Mouse (Mus musculus) cerebellum, adult 9-10 months (tissue): ENCODE measurements at regions not wholly inside any gene's neighbourhood (a gene's known extent, or its start where the extent isn't known, plus 50 kb on each side); places are given as distances from the start of the nearest gene placed in this dataset.
"Not testable (repeated sequence)": the region's sequence is repeated elsewhere in the genome, so short reads cannot be mapped to it uniquely, and the experiment has no call there.

Experiments
- DNase-seq: peaks from one replicate; pipeline ENCODE4 v3.0.0; 2022

- DNase-seq: no peak
Measured at GRCm38 (mm10) chr4:7913191-7913590, 325.6 kb downstream of the Car8 start.

- no peak for DNase-seq
Measured at GRCm38 (mm10) chr4:7912675-7913074, 326.2 kb downstream of the Car8 start.

DNA sequence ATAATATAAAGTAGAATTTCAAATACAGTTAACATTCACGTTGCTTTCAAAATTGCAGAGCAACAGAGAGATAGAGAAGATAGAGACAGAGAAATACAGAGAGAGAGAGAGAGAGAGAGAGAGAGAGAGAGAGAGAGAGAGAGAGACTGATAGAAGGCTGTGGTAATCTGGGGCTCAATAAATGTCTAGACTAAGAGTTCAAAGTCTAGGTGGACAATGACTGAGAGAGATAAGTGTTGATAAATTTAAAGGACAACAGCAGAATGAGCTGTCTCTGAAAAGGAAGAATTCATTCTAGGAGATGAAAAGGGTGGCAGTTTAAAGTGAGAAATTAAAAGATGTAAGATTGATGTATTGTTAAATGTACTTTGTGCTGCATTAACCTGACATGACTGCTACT is 335.7 kb downstream of the Car8 start:
- no peak for DNase-seq

- no peak for DNase-seq
Measured at GRCm38 (mm10) chr4:7894914-7895313, 343.9 kb downstream of the Car8 start.

GRCm38 (mm10) chr4:7891128-7891527 is 347.7 kb downstream of the Car8 start:
- no peak for DNase-seq

GRCm38 (mm10) chr4:7854518-7854917 is 384.3 kb downstream of the Car8 start:
- no peak for DNase-seq

DNA sequence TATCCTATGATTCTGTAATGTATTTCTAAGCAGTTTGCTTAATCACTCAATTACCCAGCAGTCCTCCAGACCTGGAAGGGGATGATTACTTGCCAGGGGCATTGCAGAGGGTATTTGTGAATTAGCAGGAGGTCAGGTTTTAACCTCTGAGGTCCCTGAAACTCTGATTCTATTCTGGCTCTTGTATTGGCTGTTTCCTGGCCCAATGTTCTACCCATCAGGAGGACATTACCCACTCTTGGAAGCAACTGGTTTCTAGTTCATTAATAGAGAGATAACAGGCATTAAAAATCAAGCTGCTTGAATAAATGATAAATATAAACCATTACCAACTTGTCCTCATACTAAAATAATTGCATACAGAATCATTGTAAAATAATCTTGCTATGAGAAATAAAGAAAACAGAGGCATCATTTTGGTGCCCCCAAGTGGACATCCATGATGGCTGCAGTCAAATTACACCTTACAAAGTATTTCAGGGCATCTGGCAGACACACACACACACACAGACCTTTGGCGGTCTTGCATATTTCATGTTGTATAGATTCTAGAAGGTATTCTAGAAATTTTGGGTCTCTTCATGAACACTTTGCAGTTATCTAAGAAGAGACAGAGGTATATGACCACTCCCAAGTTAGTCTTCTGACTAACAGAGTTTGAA is 385.6 kb downstream of the Car8 start:
- DNase-seq: peak; percentile 2

DNA sequence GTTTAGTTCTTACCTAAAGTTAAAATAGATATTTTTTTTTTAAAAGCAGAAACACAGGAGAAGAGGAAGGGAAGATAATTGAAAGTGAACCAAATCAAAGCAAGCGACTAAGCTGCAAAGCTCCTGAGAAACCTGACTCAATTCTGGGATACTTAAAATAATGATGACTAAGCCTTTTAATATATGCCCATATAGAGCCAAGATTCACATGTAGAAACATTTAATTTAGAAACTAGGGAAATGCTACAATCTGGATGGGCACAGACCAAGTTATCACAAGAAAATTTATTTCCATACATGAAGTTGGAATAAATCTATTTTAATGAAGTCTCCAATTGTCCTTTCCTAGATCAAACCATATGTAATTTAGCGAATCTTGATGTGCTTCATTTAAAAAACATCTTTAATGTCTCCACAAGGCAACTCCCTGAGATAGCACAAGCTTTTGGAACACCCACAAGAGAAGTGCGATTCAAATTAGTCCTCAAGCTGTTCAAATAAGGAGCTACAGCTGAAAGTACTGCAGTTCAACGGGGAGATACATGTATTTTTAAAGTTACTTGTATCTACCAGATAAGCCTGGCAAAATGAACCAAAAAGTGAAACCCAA is 386.7 kb downstream of the Car8 start:
- no peak for DNase-seq

GRCm38 (mm10) chr4:7847411-7847810 is 391.4 kb downstream of the Car8 start:
- DNase-seq: no peak

GRCm38 (mm10) chr4:7829126-7829525 is 409.7 kb downstream of the Car8 start:
- DNase-seq: no peak

DNA sequence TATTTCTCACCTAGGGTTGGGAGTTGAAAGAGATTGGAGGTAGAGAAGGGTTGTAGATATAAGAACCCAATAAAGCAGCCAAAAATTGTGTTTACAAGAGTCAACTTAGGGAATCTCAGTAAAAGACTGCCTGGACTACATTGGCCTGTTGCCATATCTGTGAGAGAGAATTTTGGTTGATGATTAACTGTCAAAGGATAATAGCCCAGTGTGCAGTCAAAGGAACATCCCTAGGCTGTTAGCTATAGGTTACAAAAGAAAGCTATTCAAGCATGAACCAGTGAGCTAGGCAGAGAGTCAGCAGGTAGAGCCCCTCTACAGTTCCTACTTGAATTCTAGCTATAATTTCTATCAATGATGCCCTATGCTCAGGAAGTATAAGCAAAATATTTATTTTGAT is 419.0 kb downstream of the Car8 start:
- no peak for DNase-seq

DNA sequence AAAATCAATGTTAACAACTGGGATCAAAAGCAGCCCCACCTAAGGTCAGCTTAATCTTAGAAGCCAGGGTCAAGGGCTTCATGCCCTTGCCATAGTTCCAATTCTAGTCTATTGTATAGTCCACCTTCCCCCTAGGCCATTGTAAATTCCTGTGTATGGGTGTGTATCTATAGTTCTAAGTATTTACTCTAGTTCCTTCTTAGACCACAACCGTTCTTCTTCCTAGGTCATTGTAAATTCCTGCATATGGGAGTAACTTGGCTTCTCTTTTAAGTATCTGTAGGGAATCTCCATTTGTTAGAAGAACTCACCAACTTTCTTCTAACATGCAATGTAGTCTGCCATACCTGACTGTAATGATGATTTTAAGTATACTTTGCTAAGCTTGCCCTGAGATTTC is 461.1 kb downstream of the Car8 start:
- DNase-seq: not testable (repeated sequence)

GRCm38 (mm10) chr4:7755473-7755872 is 483.4 kb downstream of the Car8 start:
- no peak for DNase-seq

DNA sequence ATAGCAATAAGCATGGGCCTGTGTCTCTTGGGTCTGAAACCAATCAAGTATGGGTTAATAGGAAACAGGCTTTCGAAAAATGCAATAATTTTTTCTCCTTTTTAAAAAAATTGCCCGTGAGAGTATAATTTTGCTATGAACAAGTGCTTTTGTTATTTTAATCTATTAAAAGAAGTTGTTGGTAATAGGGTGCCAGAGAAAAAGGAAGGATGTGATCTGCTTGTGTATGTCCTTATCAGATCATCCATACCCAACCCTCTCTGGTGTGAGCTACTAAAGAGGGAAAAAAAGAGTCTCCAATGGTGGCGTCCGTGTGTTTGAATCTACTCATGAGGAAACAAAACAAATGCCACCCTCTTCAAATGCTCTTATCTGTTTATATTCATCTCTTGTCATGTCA is 484.9 kb downstream of the Car8 start:
- DNase-seq: no peak

DNA sequence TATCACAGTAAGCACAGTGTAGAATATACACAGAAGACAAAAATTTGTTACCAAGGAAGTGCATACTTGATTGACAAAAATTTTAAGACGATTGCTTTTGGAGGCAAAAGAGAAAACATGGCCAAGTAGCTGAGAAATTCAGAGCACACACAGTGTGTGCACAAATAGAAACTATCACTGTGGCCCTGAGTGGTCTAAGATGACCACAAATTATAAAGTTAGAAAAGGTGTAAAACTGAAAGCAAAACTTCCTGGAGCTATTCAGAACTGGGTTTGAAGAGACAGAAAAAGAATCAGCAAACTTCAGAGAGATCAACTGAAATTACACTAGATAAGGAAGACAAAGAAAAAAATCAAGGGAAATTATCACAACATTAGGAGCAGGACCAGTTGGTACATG is 487.6 kb downstream of the Car8 start:
- DNase-seq: no peak

GRCm38 (mm10) chr4:7722893-7723292 is 515.9 kb downstream of the Car8 start:
- no peak for DNase-seq

GRCm38 (mm10) chr4:7688516-7688915 is 550.3 kb downstream of the Car8 start:
- no peak for DNase-seq

DNA sequence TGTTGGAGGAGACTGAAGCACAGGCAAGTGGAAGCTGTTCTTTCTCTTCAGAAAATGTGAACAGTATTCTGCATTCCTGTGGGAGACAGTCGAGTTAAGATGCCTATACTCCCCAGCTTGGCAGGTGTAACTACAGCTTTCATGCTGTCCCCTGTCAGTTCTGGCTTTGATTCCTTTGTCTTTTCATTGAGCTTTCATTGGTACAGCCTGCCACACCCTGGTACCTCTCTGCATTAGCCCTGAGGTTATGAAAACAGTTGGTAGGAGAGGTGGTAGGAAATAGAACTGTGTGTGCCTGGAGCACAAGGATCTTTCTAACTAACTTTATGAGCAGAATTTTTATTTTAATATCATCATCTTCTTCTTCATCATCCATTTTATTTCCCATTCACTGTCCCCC is 551.6 kb downstream of the Car8 start:
- no peak for DNase-seq

- no peak for DNase-seq
Measured at GRCm38 (mm10) chr4:7670795-7671105, 568.1 kb downstream of the Car8 start.

DNA sequence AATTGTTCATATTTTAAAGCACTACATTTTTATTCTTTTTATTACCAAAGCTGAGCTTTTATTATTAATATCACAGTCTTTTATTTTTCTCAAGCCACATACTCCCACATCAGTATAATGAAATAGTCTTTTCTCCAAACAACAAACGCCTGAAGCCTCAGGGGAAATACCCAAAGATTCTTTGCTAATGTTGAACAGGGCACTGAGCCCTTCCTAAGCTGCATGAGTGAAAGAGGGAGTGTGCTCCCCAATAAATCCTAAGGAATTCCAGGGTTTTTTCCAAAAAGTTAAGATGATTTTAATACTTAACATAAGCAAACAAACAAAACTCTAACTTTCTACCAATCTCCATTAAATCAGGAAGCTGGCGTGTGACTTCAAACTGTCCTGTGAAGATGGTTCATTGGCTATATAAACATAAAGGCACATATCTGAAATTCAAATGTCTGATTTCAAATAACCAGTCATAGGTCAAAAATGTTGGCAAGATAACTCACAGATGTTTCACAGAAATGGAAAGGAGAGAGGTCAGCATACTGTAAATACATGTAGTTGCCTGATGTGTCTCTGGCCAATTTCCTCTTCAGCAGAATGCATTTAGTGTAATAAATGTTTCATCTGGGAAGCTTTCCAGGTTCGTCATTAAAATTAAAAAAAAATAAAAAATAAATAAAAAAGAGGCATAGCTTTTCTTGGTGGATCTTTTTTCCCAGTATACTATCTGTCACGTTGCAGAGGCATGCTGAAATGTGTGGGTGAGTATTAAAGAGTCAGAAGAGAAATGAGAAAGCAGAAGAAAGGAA is 568.6 kb downstream of the Car8 start:
- DNase-seq: no peak

- no peak for DNase-seq
Measured at GRCm38 (mm10) chr4:7666935-7667594, 571.8 kb downstream of the Car8 start.

- no peak for DNase-seq
Measured at GRCm38 (mm10) chr4:7642878-7643590, 595.8 kb downstream of the Car8 start.
